Mouse (Mus musculus): ENCODE data around the gene Ip6k2.

GRCm38 (mm10) chr9:108740062-108740461 lies 43.5 kb upstream of the Ip6k2 start:
- TF ChIP-seq CTCF (conservative IDR thresholded peaks at IDR 0.05 in 1 of 2, IDR thresholded peaks at IDR 0.05 in 1 of 2; ENCODE audit: low read depth in 2 of 2, low read length in 2 of 2) (peak in 1 of 2 experiments; percentile 67; a peak in 2 of 4 replicates), TCF12 (IDR thresholded peaks at IDR 0.05; ENCODE audit: low read depth, low read length) (no peak), EP300 (IDR thresholded peaks at IDR 0.05; ENCODE audit: low read length) (no peak), GABPA (IDR thresholded peaks at IDR 0.05; ENCODE audit: insufficient replicate concordance, low read depth, low read length) (no peak), MAZ (IDR thresholded peaks at IDR 0.05; ENCODE audit: low read depth, low read length) (no peak), ZKSCAN1 (IDR thresholded peaks at IDR 0.05; ENCODE audit: borderline replicate concordance, low read depth, low read length) (no peak), POLR2A (IDR thresholded peaks at IDR 0.05; ENCODE audit: low read depth, low read length) (no peak), ZC3H11A (IDR thresholded peaks at IDR 0.05; ENCODE audit: low read depth, low read length) (no peak), MXI1 (IDR thresholded peaks at IDR 0.05; ENCODE audit: low read depth, low read length) (no peak), SIN3A (IDR thresholded peaks at IDR 0.05; ENCODE audit: low read length) (no peak)
